ENCODE assay signal across 22 mouse cellular contexts in genomic region chr13:45358208-45358607, GRCm38 (mm10). TPM values are rescaled to one million over a fixed set of nuclear protein-coding genes. Genes with fewer than 3 reads are reported as not detected.
DNase-seq lines count a peak whose midpoint lies in the region; ATAC-seq and TF ChIP-seq lines count a peak whose summit lies in the region.
"Had no signal": no experiment of that assay in that cellular context is flagged by ENCODE, and none has a peak within 500 bp of the region (broad histone marks: within the 10 kb centered on the region; RNA-seq: fewer than 3 reads in every experiment).

No protein-coding gene starts in this region.

- no peaks in the 10 kb centered on the region for H3K9me3 ChIP-seq in intestine, embryonic 16.5 days (ENCODE audit: control insufficient read depth, low read length)
- H3K9me3 ChIP-seq in intestine, postnatal 0 days (ENCODE audit: control insufficient read depth) = no peaks in the 10 kb centered on the region
- no peaks in the 10 kb centered on the region for H3K9me3 ChIP-seq in midbrain, postnatal 0 days (ENCODE audit: low read length)
- H3K9me3 ChIP-seq: embryonic facial prominence, embryonic 13.5 days; forebrain, embryonic 13.5 days; heart, embryonic 13.5 days; hindbrain, embryonic 15.5 days had no signal

- no peak overlapping the region for H3K9ac ChIP-seq in intestine, embryonic 16.5 days (ENCODE audit: low read depth, low read length)
- no peak overlapping the region for H3K9ac ChIP-seq in intestine, postnatal 0 days (ENCODE audit: low read depth, low read length)
- no peak overlapping the region for H3K9ac ChIP-seq in midbrain, postnatal 0 days (replicated peaks; ENCODE audit: low read length, poor library complexity, severe bottlenecking)
- H3K9ac ChIP-seq: embryonic facial prominence, embryonic 13.5 days; forebrain, embryonic 13.5 days; heart, embryonic 13.5 days; hindbrain, embryonic 15.5 days had no signal

- no peak for ATAC-seq in intestine, embryonic 16.5 days
- no peak for ATAC-seq in intestine, postnatal 0 days
- ATAC-seq in megakaryocyte progenitor cell, adult 5-6 weeks (replicated peaks; ENCODE audit: poor library complexity) = peak; percentile 31; the same call in 1 of the 2 replicates
- ATAC-seq in midbrain, postnatal 0 days (ENCODE audit: low FRiP score) = no peak
- ATAC-seq: forebrain, embryonic 13.5 days had no signal

- H3K4me3 ChIP-seq in intestine, embryonic 16.5 days (ENCODE audit: low read length) = no peak overlapping the region
- H3K4me3 ChIP-seq in intestine, postnatal 0 days (ENCODE audit: low read depth, low read length) = no peak overlapping the region
- no peak overlapping the region for H3K4me3 ChIP-seq in midbrain, postnatal 0 days (ENCODE audit: low read depth, low read length)
- H3K4me3 ChIP-seq: embryonic facial prominence, embryonic 13.5 days; forebrain, embryonic 13.5 days; gastrocnemius, adult 2 months; heart, adult 2 months; heart, embryonic 13.5 days; hindbrain, embryonic 15.5 days had no signal

- no peaks in the 10 kb centered on the region for H3K4me1 ChIP-seq in intestine, embryonic 16.5 days (ENCODE audit: control insufficient read depth, insufficient read depth, low read length)
- no peaks in the 10 kb centered on the region for H3K4me1 ChIP-seq in intestine, postnatal 0 days (replicated peaks; ENCODE audit: control insufficient read depth, insufficient read depth, low read length)
- H3K4me1 ChIP-seq in midbrain, postnatal 0 days (ENCODE audit: insufficient read depth, low read length) = no peaks in the 10 kb centered on the region
- H3K4me1 ChIP-seq: embryonic facial prominence, embryonic 13.5 days; forebrain, embryonic 13.5 days; hindbrain, embryonic 15.5 days had no signal

- H3K36me3 ChIP-seq in intestine, embryonic 16.5 days (ENCODE audit: control insufficient read depth, insufficient read depth, low read length) = no peaks in the 10 kb centered on the region
- H3K36me3 ChIP-seq in intestine, postnatal 0 days (ENCODE audit: control insufficient read depth, insufficient read depth) = no peaks in the 10 kb centered on the region
- no peaks in the 10 kb centered on the region for H3K36me3 ChIP-seq in midbrain, postnatal 0 days (ENCODE audit: insufficient read depth, low read length)
- H3K36me3 ChIP-seq: embryonic facial prominence, embryonic 13.5 days; heart, embryonic 13.5 days; hindbrain, embryonic 15.5 days had no signal

- peak overlapping the region; percentile 2; the same call in 1 of the 2 replicates for H3K27ac ChIP-seq in intestine, embryonic 16.5 days (ENCODE audit: low read length)
- no peak overlapping the region for H3K27ac ChIP-seq in intestine, postnatal 0 days (ENCODE audit: low read depth, low read length)
- H3K27ac ChIP-seq in midbrain, postnatal 0 days (ENCODE audit: low read depth, low read length) = no peak overlapping the region
- H3K27ac ChIP-seq: embryonic facial prominence, embryonic 13.5 days; forebrain, embryonic 13.5 days; gastrocnemius, adult 2 months; heart, adult 2 months; heart, embryonic 13.5 days; hindbrain, embryonic 15.5 days had no signal

- no peak overlapping the region for H3K4me2 ChIP-seq in intestine, embryonic 16.5 days (ENCODE audit: low read depth, low read length)
- no peak overlapping the region for H3K4me2 ChIP-seq in intestine, postnatal 0 days (replicated peaks; ENCODE audit: low read depth)
- H3K4me2 ChIP-seq in midbrain, postnatal 0 days (ENCODE audit: low read depth, low read length, poor library complexity, severe bottlenecking) = no peak overlapping the region
- H3K4me2 ChIP-seq: embryonic facial prominence, embryonic 13.5 days; forebrain, embryonic 13.5 days; heart, embryonic 13.5 days; hindbrain, embryonic 15.5 days had no signal

- H3K27me3 ChIP-seq in intestine, embryonic 16.5 days (replicated peaks; ENCODE audit: control insufficient read depth, insufficient read depth, low read length) = no peaks in the 10 kb centered on the region
- H3K27me3 ChIP-seq in intestine, postnatal 0 days (replicated peaks; ENCODE audit: control insufficient read depth, insufficient read depth, low read length) = 0 out of 2 replicates have a peak, but pooled peaks cover 3% of the 10 kb centered on the region
- no peaks in the 10 kb centered on the region for H3K27me3 ChIP-seq in midbrain, postnatal 0 days (ENCODE audit: insufficient read depth, low read length)
- H3K27me3 ChIP-seq: CH12.LX; embryonic facial prominence, embryonic 13.5 days; forebrain, embryonic 13.5 days; heart, embryonic 13.5 days; hindbrain, embryonic 15.5 days had no signal

- peak; percentile 81 for DNase-seq in 416B (ENCODE audit: low read depth)
- peak; percentile 4 for DNase-seq in brain, adult 2 months (ENCODE audit: low read depth, low spot score)
- DNase-seq in midbrain, postnatal 0 days (ENCODE audit: low spot score) = no peak
- no peak for DNase-seq in kidney, postnatal 14 days
- no peak for DNase-seq in gastrocnemius, adult 8-10 months (ENCODE audit: low spot score in 2 of 2)
- DNase-seq: adrenal gland, adult 8-10 months; adrenal gland, postnatal 36 days; cerebellum, adult 11 months; cerebellum, adult 9-10 months; cerebellum, postnatal 25 days; gastrocnemius, adult 2 months; gastrocnemius, postnatal 36 days; heart, adult 2 months; heart, postnatal 36 days had no signal

- 82% methylated on average over 5 of the region's 5 CpGs for WGBS in intestine, embryonic 16.5 days
- WGBS in intestine, postnatal 0 days = 84% methylated on average over 5 of the region's 5 CpGs
- 94% methylated on average over 5 of the region's 5 CpGs for WGBS in midbrain, postnatal 0 days

- no peak for TF ChIP-seq CTCF in intestine, postnatal 0 days (IDR thresholded peaks at IDR 0.05; ENCODE audit: low read depth)
- no peak for TF ChIP-seq CTCF in midbrain, postnatal 0 days (IDR thresholded peaks at IDR 0.05)

RNA-seq across cellular contexts. Expression of gene Mylip, which starts 31.3 kb away (rescaled TPM):
- polyA plus RNA-seq in intestine, embryonic 16.5 days (2015; fragmentation: Nextera tagmentation; extraction: Ambion mirVana) = 6.1 and 6.6 TPM in 2 replicates
- polyA plus RNA-seq in intestine, postnatal 0 days (2015; fragmentation: Nextera tagmentation; extraction: Ambion mirVana) = 2.1 and 2.2 TPM in 2 replicates
- total RNA-seq in megakaryocyte progenitor cell, adult 5-6 weeks (2015) = 11.3 and 11.7 TPM in 2 replicates
- total RNA-seq in megakaryocyte progenitor cell, adult 5-6 weeks (2017) = 8.8 and 14.4 TPM in 2 replicates
- 11.1 and 16.6 TPM in 2 replicates for total RNA-seq in midbrain, postnatal 0 days (2014; rRNA removed)
- 2.9 and 3.7 TPM in 2 replicates for polyA plus RNA-seq in midbrain, postnatal 0 days (2015; fragmentation: Nextera tagmentation; extraction: Ambion mirVana)
- 10 to 100 TPM; 11.4 to 21.1 (median 15.7) TPM for total RNA-seq in gastrocnemius, adult 8-10 months (2022)

Comparison
In these comparisons a context has a peak if more than half of its experiments do, and no peak if none do; other contexts are left out.
1. DNase-seq: peak in 416B (single experiment) and brain, adult 2 months (single experiment); none in midbrain, postnatal 0 days (single experiment), kidney, postnatal 14 days (single experiment) and gastrocnemius, adult 8-10 months (0 of 2).